Mouse (Mus musculus): ENCODE data around the gene Olfr1297.

- no peak for TF ChIP-seq CTCF (conservative IDR thresholded peaks at IDR 0.05; ENCODE audit: insufficient read depth, insufficient read length, low read depth, low read length)
- no peak for TF ChIP-seq POLR2A (IDR thresholded peaks at IDR 0.05; ENCODE audit: low read depth, low read length)
Observed at GRCm38 (mm10) chr2:111649101-111649500, 22.8 kb upstream of the Olfr1297 start, which contains the start of gene Olfr1298.
